Mouse (Mus musculus) liver, embryonic 14.5 days (tissue): ENCODE data around the gene Olfr572. TPM values are rescaled to one million over a fixed set of nuclear protein-coding genes. Genes with fewer than 3 reads are reported as not detected.

ENCODE experiments used
- ATAC-seq: fragments of 200-750 bp; cut with Nextera tagmentation; 2 replicates; pipeline ENCODE4 v1.8.0; 2017; ENCODE audit warnings: moderate number of reproducible peaks, mild to moderate bottlenecking, moderate library complexity; ENCODE audit not compliant: insufficient read depth
- DNase-seq, 3 experiments: peaks; one replicate each; pipeline ENCODE4 v3.0.0-alpha.2; 2012 to 2013; ENCODE audit warnings: low read depth in 3 of 3, low spot score in 3 of 3
- H3K27ac ChIP-seq: fragments of 300-500 bp; sonication (generic); 2 replicates; pipeline ENCODE4 v1.5.1; 2014; ENCODE audit warnings: moderate library complexity, mild to moderate bottlenecking, control low read depth, inconsistent platforms
- H3K27me3 ChIP-seq: fragments of 300-500 bp; sonication (generic); 2 replicates; pipeline ENCODE4 v1.6.1; 2014; ENCODE audit warnings: mild to moderate bottlenecking, low read length, moderate library complexity; ENCODE audit not compliant: control insufficient read depth, insufficient read depth
- H3K36me3 ChIP-seq: fragments of 300-500 bp; sonication (generic); replicated peaks from 2 replicates; pipeline ENCODE4 v1.6.1; 2014; ENCODE audit warnings: low read depth; ENCODE audit not compliant: control insufficient read depth, insufficient read depth
- H3K4me1 ChIP-seq, 2 experiments: fragments of 200-500 bp in 1 of 2; fragments of 300-500 bp in 1 of 2; sonication (generic) in 1 of 2; replicated peaks; 2 replicates each; pipeline ENCODE4 v1.6.1; 2012 to 2014; ENCODE audit warnings: antibody characterized with exemption in 1 of 2, inconsistent platforms in 1 of 2, low read length in 1 of 2; ENCODE audit not compliant: control insufficient read depth in 2 of 2, insufficient read depth in 2 of 2
- H3K4me2 ChIP-seq: fragments of 300-500 bp; sonication (generic); 2 replicates; pipeline ENCODE4 v1.6.1; 2014; ENCODE audit warnings: low read depth, mild to moderate bottlenecking, control low read depth, moderate library complexity
- H3K4me3 ChIP-seq, 2 experiments: fragments of 200-500 bp in 1 of 2; fragments of 300-500 bp in 1 of 2; sonication (generic) in 1 of 2; 2 replicates each; pipeline ENCODE4 v1.5.1; 2012 to 2014; ENCODE audit warnings: low read depth in 2 of 2, low read length in 2 of 2, mild to moderate bottlenecking in 2 of 2, control low read depth in 1 of 2, inconsistent platforms in 1 of 2, moderate library complexity in 1 of 2; ENCODE audit not compliant: insufficient read depth in 1 of 2
- H3K9ac ChIP-seq: fragments of 300-500 bp; sonication (generic); replicated peaks from 2 replicates; pipeline ENCODE4 v1.6.1; 2014; ENCODE audit warnings: mild to moderate bottlenecking, control low read depth, moderate library complexity
- H3K9me3 ChIP-seq: fragments of 300-500 bp; sonication (generic); 2 replicates; pipeline ENCODE4 v1.6.1; 2016; ENCODE audit warnings: low read length, mixed read lengths; ENCODE audit not compliant: control insufficient read depth
- CTCF ChIP-seq: IDR thresholded peaks from 2 replicates; pipeline ENCODE4 v1.5.1; 2016; ENCODE audit warnings: antibody characterized with exemption, low read depth, control low read depth
- EP300 ChIP-seq: IDR thresholded peaks from 2 replicates; pipeline ENCODE4 v1.6.1; 2016; ENCODE audit warnings: antibody characterized with exemption, low read depth
- WGBS: fragments of 180-500 bp; shearing (Covaris S2); extraction: QIAGEN DNeasy Blood & Tissue Kit; methylation state at CpG from one replicate; pipeline ENCODE4 v1.1.7; 2014; ENCODE audit not compliant: insufficient replicate concordance; 5-methylcytosine and 5-hydroxymethylcytosine counted together
- polyA plus RNA-seq, 2 experiments: library from polyadenylated mRNA; depleted of rRNA in 1 of 2; stranded (reverse) in 1 of 2; unstranded in 1 of 2; fragments of >200 nt; fragmentation: Nextera tagmentation in 1 of 2; extraction: Ambion mirVana in 1 of 2; gene quantifications; 2 replicates each; pipeline versions ENCODE4 v1.2.1 to v1.2.3; 2012 to 2014

Gene Olfr572
- polyA plus RNA-seq (2012; rRNA removed) (not detected in 2 replicates), polyA plus RNA-seq (2014; fragmentation: Nextera tagmentation; extraction: Ambion mirVana) (not detected in 2 replicates)

- no peak for DNase-seq
- 30% methylated on average over 1 of the region's 1 CpGs for WGBS
- Histone ChIP-seq H3K27ac (no peak within 1 kb of the TSS), H3K4me1 (no peaks in the 10 kb centered on the region), H3K9me3 (no peaks in the 10 kb centered on the region), H3K9ac (no peak within 1 kb of the TSS), H3K27me3 (no peaks in the 10 kb centered on the region), H3K36me3 (no peaks in the 10 kb centered on the region), H3K4me3 (no peak within 1 kb of the TSS), H3K4me2 (no peak within 1 kb of the TSS)
- TF ChIP-seq EP300 (no peak), CTCF (no peak)
- ATAC-seq = no peak
Measured at GRCm38 (mm10) chr7:102924109-102924508, at the start of gene Olfr572. TSS of gene Olfr572 (plus strand) at chr7:102924409.

GRCm38 (mm10) chr7:102876822-102877221, 47.4 kb upstream of the Olfr572 start, which contains the start of gene Olfr568:
TSS of gene Olfr568 (plus strand) at chr7:102877122.
- DNase-seq (no peak), ATAC-seq (no peak)
- H3K4me1 ChIP-seq = no peaks in the 10 kb centered on the region
- no peak within 1 kb of the TSS for H3K4me3 ChIP-seq
- no peaks in the 10 kb centered on the region for H3K27me3 ChIP-seq
- H3K9me3 ChIP-seq = no peaks in the 10 kb centered on the region
- H3K4me2 ChIP-seq = no peak within 1 kb of the TSS
- H3K9ac ChIP-seq = no peak within 1 kb of the TSS
- no peaks in the 10 kb centered on the region for H3K36me3 ChIP-seq
- H3K27ac ChIP-seq = no peak within 1 kb of the TSS
- no peak for TF ChIP-seq CTCF
- TF ChIP-seq EP300 = no peak

GRCm38 (mm10) chr7:102890782-102891181, 33.4 kb upstream of the Olfr572 start, which contains the start of gene Olfr569:
TSS of gene Olfr569 (minus strand) at chr7:102890882.
- no peak within 1 kb of the TSS for H3K4me2 ChIP-seq
- no peaks in the 10 kb centered on the region for H3K36me3 ChIP-seq
- WGBS = 44% methylated on average over 3 of the region's 3 CpGs
- H3K4me3 ChIP-seq = no peak within 1 kb of the TSS
- H3K27ac ChIP-seq = no peak within 1 kb of the TSS
- DNase-seq (no peak), ATAC-seq (no peak)
- TF ChIP-seq EP300 (no peak), CTCF (no peak)
- H3K9ac ChIP-seq = no peak within 1 kb of the TSS
- H3K4me1 ChIP-seq = no peaks in the 10 kb centered on the region
- no peaks in the 10 kb centered on the region for H3K27me3 ChIP-seq
- H3K9me3 ChIP-seq = no peaks in the 10 kb centered on the region

- no peak for DNase-seq
- no peak overlapping the region for H3K4me3 ChIP-seq
- H3K9me3 ChIP-seq = no peaks in the 10 kb centered on the region
- no peak overlapping the region for H3K9ac ChIP-seq
- no peaks in the 10 kb centered on the region for H3K27me3 ChIP-seq
- H3K27ac ChIP-seq = no peak overlapping the region
- H3K4me2 ChIP-seq = no peak overlapping the region
- H3K36me3 ChIP-seq = no peaks in the 10 kb centered on the region
- ATAC-seq = no peak
- no peak for TF ChIP-seq CTCF
- no peak for TF ChIP-seq EP300
- 15% methylated on average over 1 of the region's 1 CpGs for WGBS
- H3K4me1 ChIP-seq = no peaks in the 10 kb centered on the region
Measured at GRCm38 (mm10) chr7:102915261-102915660, 8.9 kb upstream of the Olfr572 start.

- H3K4me2 ChIP-seq = no peak overlapping the region
- H3K27me3 ChIP-seq = no peaks in the 10 kb centered on the region
- ATAC-seq (no peak), DNase-seq (no peak)
- no peak overlapping the region for H3K4me3 ChIP-seq
- no peaks in the 10 kb centered on the region for H3K4me1 ChIP-seq
- no peak overlapping the region for H3K27ac ChIP-seq
- no peaks in the 10 kb centered on the region for H3K9me3 ChIP-seq
- TF ChIP-seq CTCF (no peak), EP300 (no peak)
- 49% methylated on average over 5 of the region's 5 CpGs for WGBS
- H3K9ac ChIP-seq = no peak overlapping the region
- H3K36me3 ChIP-seq = no peaks in the 10 kb centered on the region
Measured at GRCm38 (mm10) chr7:102916405-102916804, 7.8 kb upstream of the Olfr572 start.
